Mouse (Mus musculus) liver, embryonic 12.5 days (tissue): ENCODE results near the gene Ppm1a. TPM values are rescaled to one million over a fixed set of nuclear protein-coding genes. Genes with fewer than 3 reads are reported as not detected.

Experiments used
- ATAC-seq: fragments of 200-750 bp; cut with Nextera tagmentation; 2 replicates; pipeline ENCODE4 v1.8.0; 2017; ENCODE audit warnings: moderate number of reproducible peaks, mild to moderate bottlenecking, moderate library complexity
- H3K27ac ChIP-seq: fragments of 300-500 bp; sonication (generic); 2 replicates; pipeline ENCODE4 v1.5.1; 2016; ENCODE audit warnings: mild to moderate bottlenecking
- H3K27me3 ChIP-seq: fragments of 300-500 bp; sonication (generic); replicated peaks from 2 replicates; pipeline ENCODE4 v1.6.1; 2016; ENCODE audit warnings: mild to moderate bottlenecking, moderate library complexity
- H3K36me3 ChIP-seq: fragments of 300-500 bp; sonication (generic); 2 replicates; pipeline ENCODE4 v1.6.1; 2016; ENCODE audit warnings: mild to moderate bottlenecking, moderate library complexity
- H3K4me1 ChIP-seq: fragments of 300-500 bp; sonication (generic); 2 replicates; pipeline ENCODE4 v1.6.1; 2016
- H3K4me2 ChIP-seq: fragments of 300-500 bp; sonication (generic); 2 replicates; pipeline ENCODE4 v1.6.1; 2016; ENCODE audit warnings: mild to moderate bottlenecking, moderate library complexity
- H3K4me3 ChIP-seq: fragments of 300-500 bp; sonication (generic); 2 replicates; pipeline ENCODE4 v1.5.1; 2016; ENCODE audit warnings: mild to moderate bottlenecking, moderate library complexity
- H3K9ac ChIP-seq: fragments of 300-500 bp; sonication (generic); 2 replicates; pipeline ENCODE4 v1.6.1; 2016; ENCODE audit warnings: mild to moderate bottlenecking, moderate library complexity
- H3K9me3 ChIP-seq: fragments of 300-500 bp; sonication (generic); replicated peaks from 2 replicates; pipeline ENCODE4 v1.6.1; 2016; ENCODE audit warnings: mild to moderate bottlenecking, moderate library complexity
- WGBS: fragments of 180-500 bp; shearing (Covaris S2); methylation state at CpG from one replicate; pipeline ENCODE4 v1.1.7; 2016; ENCODE audit not compliant: insufficient replicate concordance; 5-methylcytosine and 5-hydroxymethylcytosine counted together
- polyA plus RNA-seq: library from polyadenylated mRNA; unstranded; fragments of >200 nt; fragmentation: Nextera tagmentation; extraction: Ambion mirVana; gene quantifications from 2 replicates; pipeline ENCODE4 v1.2.1, GENCODE M21; 2016

Ppm1a gene
- polyA plus RNA-seq = 47.3 and 52.6 TPM in 2 replicates

DNA sequence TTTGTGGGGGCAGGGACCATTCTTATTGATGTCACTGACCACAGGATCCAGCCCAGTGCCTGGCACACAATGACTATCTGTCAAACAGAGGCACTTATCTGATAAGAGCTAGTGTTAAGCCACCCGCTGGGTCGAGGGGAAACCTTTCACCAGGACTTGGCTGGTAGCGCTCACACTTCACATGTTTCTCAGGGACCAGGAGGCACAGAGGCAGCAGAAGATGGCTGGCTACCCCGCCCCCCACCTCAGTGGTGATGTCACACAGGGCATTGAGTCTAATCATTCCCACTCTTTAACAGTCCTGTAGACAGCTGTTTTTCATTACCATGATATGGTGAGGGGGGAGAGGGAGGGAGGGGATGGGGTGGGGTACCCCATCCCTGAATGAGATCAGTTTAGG, at the start of gene Ppm1a:
Ppm1a (plus strand) TSS at position 370 of the 400 bp plus-strand sequence.
- Histone ChIP-seq H3K27me3 (no peaks in the 10 kb centered on the region), H3K4me1 (peaks cover 24% of the 10 kb centered on the region), H3K36me3 (no peaks in the 10 kb centered on the region), H3K9ac (no peak within 1 kb of the TSS), H3K4me2 (no peak within 1 kb of the TSS), H3K27ac (no peak within 1 kb of the TSS), H3K4me3 (no peak within 1 kb of the TSS), H3K9me3 (no peaks in the 10 kb centered on the region)
- WGBS = 15% methylated on average over 4 of the region's 4 CpGs
- no peak for ATAC-seq

DNA sequence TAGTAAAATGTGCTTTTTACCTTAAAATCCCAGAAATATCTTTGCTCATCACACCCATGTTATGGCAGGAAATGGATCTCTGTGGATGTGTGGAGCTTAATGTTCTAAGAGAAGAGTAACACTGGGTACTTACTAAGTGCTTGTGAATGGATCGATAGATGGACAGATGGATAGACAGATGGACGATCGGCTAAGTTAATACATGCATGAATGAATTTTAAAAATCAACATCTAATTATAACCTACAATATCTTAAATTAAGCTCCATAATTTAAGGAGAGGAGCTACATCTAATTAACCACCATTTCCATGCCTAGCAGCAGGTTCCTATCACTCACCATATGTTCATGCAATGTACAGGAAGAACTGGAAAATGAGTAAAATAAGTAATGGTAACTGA, 47.3 kb upstream of the Ppm1a start:
- H3K27ac ChIP-seq = no peak overlapping the region
- no peak overlapping the region for H3K9ac ChIP-seq
- no peak overlapping the region for H3K4me3 ChIP-seq
- H3K4me2 ChIP-seq = no peak overlapping the region
- H3K4me1 ChIP-seq = no peaks in the 10 kb centered on the region
- ATAC-seq = no peak
- no peaks in the 10 kb centered on the region for H3K9me3 ChIP-seq
- no peaks in the 10 kb centered on the region for H3K36me3 ChIP-seq
- H3K27me3 ChIP-seq = no peaks in the 10 kb centered on the region
- 88% methylated on average over 3 of the region's 3 CpGs for WGBS

DNA sequence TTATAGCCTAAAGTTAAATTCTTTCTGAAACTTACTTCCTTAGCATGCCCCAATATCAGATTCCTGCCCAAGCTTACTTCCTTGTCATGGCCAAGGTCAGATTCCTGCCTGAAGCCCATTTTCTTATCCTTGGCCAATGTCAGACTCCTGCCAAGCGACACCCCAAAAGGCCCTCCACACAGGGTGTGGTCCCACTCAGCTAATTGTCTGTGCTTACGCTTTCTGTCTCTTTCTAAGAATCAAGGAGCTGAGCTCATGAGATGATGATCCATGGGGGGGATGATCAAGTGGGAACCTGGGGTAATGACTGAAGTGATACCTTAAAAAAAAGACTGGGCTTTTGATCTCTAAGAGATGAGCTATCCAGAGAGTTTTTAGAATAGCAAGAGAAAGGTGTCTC, 42.4 kb upstream of the Ppm1a start:
- WGBS = 68% methylated on average over 2 of the region's 2 CpGs
- no peak overlapping the region for H3K27ac ChIP-seq
- no peaks in the 10 kb centered on the region for H3K27me3 ChIP-seq
- H3K4me1 ChIP-seq = no peaks in the 10 kb centered on the region
- H3K4me2 ChIP-seq = no peak overlapping the region
- ATAC-seq = no peak
- H3K9me3 ChIP-seq = no peaks in the 10 kb centered on the region
- no peak overlapping the region for H3K4me3 ChIP-seq
- H3K9ac ChIP-seq = no peak overlapping the region
- no peaks in the 10 kb centered on the region for H3K36me3 ChIP-seq

DNA sequence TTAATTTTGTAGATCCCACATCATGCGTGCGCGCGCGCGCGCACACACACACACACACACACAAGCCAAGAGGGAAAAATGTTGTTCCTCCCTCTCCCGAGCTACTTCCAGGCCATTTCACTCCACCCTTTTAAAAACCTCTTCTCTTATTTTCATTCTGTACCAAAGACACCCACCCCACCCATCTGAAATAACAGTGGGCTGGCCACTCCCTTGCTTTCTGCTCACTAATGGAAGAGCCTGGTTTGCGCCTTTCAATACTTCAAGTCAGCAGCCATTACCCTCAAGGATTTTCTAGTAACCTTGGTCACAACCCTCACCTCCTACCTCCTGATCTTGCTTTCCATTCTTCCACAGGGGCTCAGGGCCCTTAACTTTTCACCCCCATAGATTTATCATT, 41.4 kb upstream of the Ppm1a start:
- 84% methylated on average over 9 of the region's 9 CpGs for WGBS
- H3K4me3 ChIP-seq = no peak overlapping the region
- ATAC-seq = no peak
- no peaks in the 10 kb centered on the region for H3K9me3 ChIP-seq
- H3K9ac ChIP-seq = no peak overlapping the region
- H3K27ac ChIP-seq = no peak overlapping the region
- no peaks in the 10 kb centered on the region for H3K4me1 ChIP-seq
- H3K27me3 ChIP-seq = no peaks in the 10 kb centered on the region
- H3K36me3 ChIP-seq = no peaks in the 10 kb centered on the region
- H3K4me2 ChIP-seq = no peak overlapping the region

DNA sequence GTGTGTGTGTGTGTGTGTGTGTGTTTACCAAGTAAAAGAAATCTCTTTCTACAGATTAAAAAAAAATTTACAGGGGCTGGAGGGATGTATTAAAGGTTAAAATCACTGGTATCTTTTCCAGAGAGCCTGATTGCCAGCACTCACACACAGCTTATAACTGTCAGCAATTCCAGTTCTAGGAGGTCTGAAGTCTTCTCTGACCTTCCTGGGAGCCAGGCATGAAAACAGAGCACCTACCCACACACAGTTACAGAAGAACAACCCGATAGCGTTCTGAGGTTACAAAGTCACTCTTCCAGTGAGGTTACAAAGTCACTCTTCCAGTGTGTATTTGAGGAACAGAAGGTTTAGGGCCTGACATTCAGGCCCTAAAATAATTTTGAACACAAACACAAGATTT, 38.2 kb upstream of the Ppm1a start:
- no peaks in the 10 kb centered on the region for H3K27me3 ChIP-seq
- no peaks in the 10 kb centered on the region for H3K4me1 ChIP-seq
- H3K9ac ChIP-seq = no peak overlapping the region
- no peak overlapping the region for H3K27ac ChIP-seq
- no peaks in the 10 kb centered on the region for H3K9me3 ChIP-seq
- ATAC-seq = no peak
- no peaks in the 10 kb centered on the region for H3K36me3 ChIP-seq
- no peak overlapping the region for H3K4me3 ChIP-seq
- no peak overlapping the region for H3K4me2 ChIP-seq
- 55% methylated on average over 2 of the region's 2 CpGs for WGBS

DNA sequence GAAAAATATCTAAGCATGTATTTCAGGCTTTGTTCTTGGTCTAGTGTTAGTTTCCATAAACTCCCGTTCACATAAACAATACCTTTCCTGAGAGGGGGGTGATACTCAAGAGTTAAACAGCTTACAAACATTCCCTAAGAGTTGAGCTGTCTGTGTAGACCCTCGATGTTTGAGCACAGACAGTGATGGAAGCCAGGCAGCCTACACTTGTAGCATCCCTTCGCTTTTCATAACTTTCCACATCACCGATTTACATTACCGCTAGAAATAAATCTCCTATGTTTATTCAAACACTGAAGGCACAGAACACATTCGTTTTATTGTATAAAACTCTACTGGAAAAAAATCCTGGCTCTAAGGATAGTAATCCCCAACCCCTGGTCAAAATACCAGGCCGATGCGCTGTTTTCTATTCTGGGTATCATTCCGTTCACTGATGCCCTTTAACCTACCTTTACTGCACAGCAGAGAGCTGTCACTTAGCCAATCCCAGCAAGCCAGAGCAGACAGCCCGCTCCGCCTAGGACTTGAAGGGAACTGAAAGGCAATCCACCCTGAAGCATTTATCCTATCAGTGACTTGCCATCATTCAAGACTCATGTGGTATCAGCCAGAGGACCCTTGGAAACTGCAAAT, 37.7 kb upstream of the Ppm1a start:
- no peak overlapping the region for H3K27ac ChIP-seq
- ATAC-seq = no peak

DNA sequence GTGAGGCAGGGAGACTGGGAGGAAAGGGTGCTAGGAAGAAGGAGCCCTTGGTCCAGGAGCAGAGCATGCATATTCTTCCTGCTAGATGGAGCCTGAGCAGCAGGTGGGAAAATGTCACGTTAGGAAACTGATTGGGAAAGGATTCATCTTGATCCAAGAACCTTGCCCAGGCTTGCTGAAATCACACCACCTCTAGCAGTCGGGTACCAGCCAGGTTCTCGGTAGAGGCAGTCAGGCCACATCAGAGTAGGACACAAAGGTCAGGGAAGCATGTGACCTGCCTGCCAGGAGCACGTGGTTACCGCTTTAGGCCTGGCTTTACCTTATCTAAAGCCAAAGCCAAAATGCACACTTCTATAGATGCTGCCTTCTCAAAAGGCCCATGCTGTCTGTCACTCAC, 35.5 kb upstream of the Ppm1a start:
- H3K27ac ChIP-seq = no peak overlapping the region
- H3K4me3 ChIP-seq = no peak overlapping the region
- no peaks in the 10 kb centered on the region for H3K27me3 ChIP-seq
- no peaks in the 10 kb centered on the region for H3K9me3 ChIP-seq
- 65% methylated on average over 5 of the region's 5 CpGs for WGBS
- H3K4me1 ChIP-seq = no peaks in the 10 kb centered on the region
- ATAC-seq = no peak
- no peak overlapping the region for H3K9ac ChIP-seq
- H3K36me3 ChIP-seq = no peaks in the 10 kb centered on the region
- H3K4me2 ChIP-seq = no peak overlapping the region

More for the DNA sequence above, 37.7 kb upstream of the Ppm1a start:
- no peak overlapping the region for H3K4me3 ChIP-seq
- 68% methylated on average over 11 of the region's 11 CpGs for WGBS
- H3K4me1 ChIP-seq = no peaks in the 10 kb centered on the region
- H3K9me3 ChIP-seq = no peaks in the 10 kb centered on the region
- H3K9ac ChIP-seq = no peak overlapping the region
- H3K36me3 ChIP-seq = no peaks in the 10 kb centered on the region
- H3K4me2 ChIP-seq = no peak overlapping the region
- no peaks in the 10 kb centered on the region for H3K27me3 ChIP-seq

DNA sequence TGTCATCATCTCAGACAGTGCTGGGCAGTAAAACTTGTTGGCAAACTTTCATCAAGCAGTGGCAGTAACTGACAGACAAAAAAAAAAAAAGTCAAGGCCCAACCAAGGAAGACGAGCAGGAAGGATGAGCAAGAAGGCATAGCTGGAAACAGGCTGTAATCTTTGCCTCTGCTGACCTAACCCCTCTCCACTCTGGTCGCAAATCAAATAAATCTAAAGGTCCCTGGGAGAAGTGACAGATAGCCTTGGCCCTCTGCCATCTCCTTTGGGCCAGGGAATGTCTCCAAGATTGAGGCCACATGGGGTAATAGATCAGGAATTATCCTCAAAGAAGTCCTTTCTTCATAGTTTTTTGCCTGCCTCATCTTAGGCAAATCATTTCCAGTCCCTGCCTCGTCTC, 33.3 kb upstream of the Ppm1a start:
- Histone ChIP-seq H3K9me3 (no peaks in the 10 kb centered on the region), H3K27ac (no peak overlapping the region), H3K4me3 (no peak overlapping the region), H3K4me2 (no peak overlapping the region), H3K4me1 (no peaks in the 10 kb centered on the region), H3K27me3 (no peaks in the 10 kb centered on the region), H3K36me3 (no peaks in the 10 kb centered on the region), H3K9ac (no peak overlapping the region)
- 52% methylated on average over 3 of the region's 3 CpGs for WGBS
- no peak for ATAC-seq

DNA sequence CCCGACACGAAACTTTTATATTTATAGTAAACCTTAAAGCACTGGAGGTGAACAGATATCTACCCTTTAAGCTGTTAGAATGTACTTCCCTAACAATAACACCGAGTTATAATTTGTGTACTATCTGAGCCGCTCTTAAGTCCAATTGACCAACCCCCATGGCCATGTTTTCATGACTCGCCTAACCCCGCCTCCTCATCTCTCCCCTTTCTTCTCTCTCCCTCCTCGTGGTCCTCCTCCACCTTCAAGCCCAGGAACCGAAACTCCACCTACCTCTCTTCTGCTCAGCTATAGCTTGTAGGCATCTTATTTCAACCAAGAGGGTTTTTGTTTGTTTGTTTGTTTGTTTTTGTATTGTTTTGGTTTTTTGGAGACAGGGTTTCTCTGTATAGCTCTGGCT, 30.2 kb upstream of the Ppm1a start:
- Histone ChIP-seq H3K4me2 (no peak overlapping the region), H3K9me3 (no peaks in the 10 kb centered on the region), H3K27me3 (no peaks in the 10 kb centered on the region), H3K9ac (no peak overlapping the region), H3K4me1 (no peaks in the 10 kb centered on the region), H3K4me3 (no peak overlapping the region), H3K36me3 (no peaks in the 10 kb centered on the region), H3K27ac (no peak overlapping the region)
- 72% methylated on average over 8 of the region's 8 CpGs for WGBS
- no peak for ATAC-seq

DNA sequence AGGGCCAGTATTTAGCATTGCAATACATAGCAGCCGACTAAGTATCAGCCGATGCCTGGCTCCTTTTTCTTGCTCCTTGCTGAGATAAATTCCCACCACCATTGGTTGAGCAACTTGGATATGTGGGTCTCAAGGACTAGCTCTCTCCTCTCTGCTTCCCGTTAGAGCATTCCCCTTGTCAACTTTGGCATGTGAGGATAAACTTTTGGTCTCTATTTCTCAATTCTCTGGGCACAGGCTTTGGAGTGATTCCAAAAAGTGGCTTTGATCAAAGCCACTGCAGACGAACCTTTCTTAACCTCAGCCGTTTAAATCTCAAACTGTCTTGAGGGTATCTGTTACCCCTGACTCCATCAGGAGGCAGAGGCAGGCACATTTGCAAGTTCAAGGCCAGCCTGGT, 29.6 kb upstream of the Ppm1a start:
- no peak overlapping the region for H3K27ac ChIP-seq
- H3K9ac ChIP-seq = no peak overlapping the region
- H3K27me3 ChIP-seq = no peaks in the 10 kb centered on the region
- no peaks in the 10 kb centered on the region for H3K36me3 ChIP-seq
- no peaks in the 10 kb centered on the region for H3K4me1 ChIP-seq
- no peak for ATAC-seq
- H3K9me3 ChIP-seq = no peaks in the 10 kb centered on the region
- no peak overlapping the region for H3K4me2 ChIP-seq
- no peak overlapping the region for H3K4me3 ChIP-seq
- 69% methylated on average over 5 of the region's 5 CpGs for WGBS

DNA sequence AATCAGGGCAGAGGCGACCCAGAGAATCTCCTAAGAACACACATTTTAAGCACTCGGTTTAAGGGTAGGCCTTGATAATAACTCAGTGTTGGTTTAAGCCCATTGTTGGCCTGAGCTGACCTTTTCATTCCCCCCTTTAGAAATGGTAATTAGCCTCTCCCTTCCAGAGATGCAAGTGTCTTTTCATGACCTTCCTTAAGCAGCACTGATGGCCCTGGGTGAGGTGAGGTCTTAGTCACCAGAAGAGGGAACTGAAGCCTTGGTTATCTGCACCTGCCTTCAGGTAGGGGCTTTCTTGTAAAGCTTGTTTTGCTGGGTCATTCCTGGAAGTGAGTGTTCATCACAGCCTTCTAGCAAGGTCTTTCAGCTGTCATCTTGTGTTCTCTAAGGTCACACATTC, 23.1 kb upstream of the Ppm1a start:
- no peaks in the 10 kb centered on the region for H3K36me3 ChIP-seq
- H3K27me3 ChIP-seq = no peaks in the 10 kb centered on the region
- H3K4me2 ChIP-seq = no peak overlapping the region
- H3K4me1 ChIP-seq = no peaks in the 10 kb centered on the region
- ATAC-seq = no peak
- H3K9me3 ChIP-seq = no peaks in the 10 kb centered on the region
- no peak overlapping the region for H3K9ac ChIP-seq
- H3K4me3 ChIP-seq = no peak overlapping the region
- no peak overlapping the region for H3K27ac ChIP-seq
- WGBS = 55% methylated on average over 2 of the region's 2 CpGs

DNA sequence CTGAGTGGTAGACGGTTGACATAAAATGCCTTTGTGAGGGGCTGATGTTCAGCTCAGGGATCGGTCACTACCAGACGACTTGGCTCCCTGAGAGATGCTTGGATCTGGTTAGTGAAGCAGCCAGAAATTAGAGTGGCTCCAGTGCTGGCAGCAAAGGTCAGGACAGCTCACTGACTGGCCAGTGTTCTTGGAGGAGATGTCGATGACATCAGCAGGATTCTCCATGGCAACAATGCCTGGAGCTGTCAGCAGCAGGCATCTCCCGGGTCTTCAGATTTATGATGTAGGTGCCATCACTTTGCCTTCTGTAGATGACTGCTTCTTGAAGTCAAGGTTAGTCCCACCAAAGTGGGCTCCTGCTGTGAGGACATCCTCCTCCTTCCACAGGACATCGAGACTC, 16.1 kb upstream of the Ppm1a start:
- Histone ChIP-seq H3K4me3 (no peak overlapping the region), H3K4me1 (peaks cover 11% of the 10 kb centered on the region; the same call in 1 of the 2 replicates), H3K9ac (no peak overlapping the region), H3K36me3 (no peaks in the 10 kb centered on the region), H3K27me3 (no peaks in the 10 kb centered on the region), H3K27ac (no peak overlapping the region), H3K4me2 (no peak overlapping the region), H3K9me3 (no peaks in the 10 kb centered on the region)
- no peak for ATAC-seq
- 70% methylated on average over 6 of the region's 6 CpGs for WGBS

DNA sequence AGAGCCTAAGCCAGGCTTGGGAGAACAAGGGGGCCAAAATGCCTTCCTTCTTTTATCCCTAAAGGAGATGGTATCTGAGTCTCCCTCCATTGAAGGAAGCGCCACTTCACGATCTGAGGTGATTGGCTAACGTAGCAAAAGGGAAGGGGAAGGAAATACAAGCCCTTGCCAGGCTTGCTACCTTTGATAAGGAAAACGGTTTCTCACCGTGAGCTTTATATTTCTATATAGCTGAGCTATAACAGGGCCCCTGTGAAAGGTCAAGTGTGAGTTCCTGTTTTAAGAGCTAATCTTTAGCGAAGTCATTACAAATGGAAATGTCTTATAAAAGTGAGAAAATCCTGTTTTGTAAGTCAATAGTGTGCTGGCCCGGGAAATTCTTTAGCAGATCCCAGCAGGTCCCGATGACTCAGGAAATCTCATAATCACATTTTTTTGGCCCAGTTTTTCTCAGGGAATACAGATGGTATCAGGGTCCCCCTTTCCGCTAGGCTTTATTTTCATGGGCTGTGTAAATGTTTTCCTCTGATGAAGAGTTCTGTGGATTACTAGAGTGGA, 12.4 kb upstream of the Ppm1a start:
- Histone ChIP-seq H3K4me1 (peaks cover 11% of the 10 kb centered on the region; the same call in 1 of the 2 replicates), H3K4me3 (no peak overlapping the region), H3K27me3 (no peaks in the 10 kb centered on the region), H3K27ac (no peak overlapping the region), H3K4me2 (peak overlapping the region; percentile 25), H3K9me3 (no peaks in the 10 kb centered on the region), H3K9ac (no peak overlapping the region), H3K36me3 (no peaks in the 10 kb centered on the region)
- WGBS = 21% methylated on average over 9 of the region's 9 CpGs
- ATAC-seq = no peak
